Mouse (Mus musculus): ENCODE results near the gene Abcb1b.
A peak's percentile ranks its signal among the peaks of the same experiment; 100 is the strongest.
"Not testable (repeated sequence)": the region's sequence is repeated elsewhere in the genome, so short reads cannot be mapped to it uniquely, and the experiment has no call there.

Gene Abcb1b

DNA sequence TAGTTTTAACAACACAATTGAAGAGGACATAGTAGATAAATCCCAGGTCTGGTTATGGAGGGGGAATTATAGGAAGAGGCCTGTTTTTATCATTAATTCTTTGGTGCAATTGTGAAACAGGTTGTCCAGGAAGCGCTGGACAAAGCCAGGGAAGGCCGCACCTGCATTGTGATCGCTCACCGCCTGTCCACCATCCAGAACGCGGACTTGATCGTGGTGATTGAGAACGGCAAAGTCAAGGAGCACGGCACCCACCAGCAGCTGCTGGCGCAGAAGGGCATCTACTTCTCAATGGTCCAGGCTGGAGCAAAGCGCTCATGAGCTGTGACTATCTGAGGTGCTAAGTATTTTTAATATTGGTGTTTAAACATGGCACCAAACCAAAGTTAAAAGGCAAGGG is 67.7 kb downstream of the Abcb1b start:
- not testable (repeated sequence) for DNase-seq

DNA sequence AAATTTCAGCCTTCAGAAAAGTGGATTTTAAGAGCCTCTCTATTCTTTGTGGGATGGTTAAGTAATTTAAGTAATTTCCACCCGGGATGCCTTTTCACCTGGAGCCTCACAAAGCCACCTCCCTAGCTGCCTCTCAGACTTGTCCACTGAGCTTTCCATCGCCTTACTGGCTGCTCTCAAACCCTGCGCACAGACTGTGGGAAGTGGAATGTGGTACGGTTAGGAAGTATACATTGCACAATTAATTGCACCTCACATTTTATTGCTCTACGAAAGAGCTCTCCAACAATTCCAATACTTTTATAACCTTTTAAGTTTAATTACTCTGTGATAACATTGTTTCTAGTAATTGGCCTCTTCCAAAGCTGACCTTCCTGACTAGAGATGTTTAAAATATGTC is 68.4 kb downstream of the Abcb1b start:
- no peak for DNase-seq

DNA sequence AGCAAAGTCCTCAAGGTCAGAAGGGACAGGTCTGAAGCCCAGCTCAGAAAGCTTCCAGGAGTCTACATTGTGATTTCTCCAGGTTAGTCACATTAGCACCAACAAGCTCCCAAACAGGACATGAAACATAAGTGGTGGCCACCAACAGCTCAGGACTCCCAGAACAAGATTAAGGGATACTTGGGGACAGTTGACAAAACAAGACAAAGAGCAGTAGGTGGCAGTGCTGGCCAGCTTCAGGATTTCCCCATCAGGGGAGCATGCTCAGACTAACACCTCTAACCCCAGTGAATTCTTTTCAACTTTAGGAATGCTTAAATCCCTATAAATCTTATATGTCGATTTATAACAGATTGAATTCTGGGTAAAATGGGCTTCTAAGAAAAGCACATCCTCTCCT is 70.1 kb downstream of the Abcb1b start:
- DNase-seq: peak; percentile 37 to 39

- DNase-seq: no peak
Measured at GRCm38 (mm10) chr5:8872979-8873915, 75.3 kb downstream of the Abcb1b start.

DNA sequence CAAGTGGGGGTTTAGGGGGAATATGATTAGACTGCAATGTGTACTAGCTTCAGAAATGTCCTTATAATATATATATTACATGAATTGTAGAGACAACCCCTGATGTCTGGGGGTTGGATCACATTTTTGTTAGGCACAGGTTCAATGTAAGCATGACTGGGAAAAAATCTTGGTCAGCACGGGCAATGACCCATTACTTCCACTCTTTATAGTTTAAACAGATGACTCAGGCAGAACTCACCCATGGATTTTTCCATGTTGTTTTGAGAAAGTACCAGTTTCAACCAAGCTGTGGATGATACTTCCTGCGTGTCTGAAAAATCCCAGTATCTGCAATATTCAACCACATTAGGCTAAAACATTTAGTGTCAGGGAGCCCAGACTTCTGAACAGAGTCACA is 79.1 kb downstream of the Abcb1b start:
- DNase-seq: no peak

- no peak for DNase-seq
Measured at GRCm38 (mm10) chr5:8877800-8878199, 79.9 kb downstream of the Abcb1b start.

- no peak for DNase-seq
Measured at GRCm38 (mm10) chr5:8885837-8886236, 87.9 kb downstream of the Abcb1b start.

- peak; percentile 61 to 73 for DNase-seq
Measured at GRCm38 (mm10) chr5:8893300-8894103, 95.6 kb downstream of the Abcb1b start, which contains the start of gene Abcb4. Gene Abcb4 (plus strand): TSS chr5:8893717.

DNA sequence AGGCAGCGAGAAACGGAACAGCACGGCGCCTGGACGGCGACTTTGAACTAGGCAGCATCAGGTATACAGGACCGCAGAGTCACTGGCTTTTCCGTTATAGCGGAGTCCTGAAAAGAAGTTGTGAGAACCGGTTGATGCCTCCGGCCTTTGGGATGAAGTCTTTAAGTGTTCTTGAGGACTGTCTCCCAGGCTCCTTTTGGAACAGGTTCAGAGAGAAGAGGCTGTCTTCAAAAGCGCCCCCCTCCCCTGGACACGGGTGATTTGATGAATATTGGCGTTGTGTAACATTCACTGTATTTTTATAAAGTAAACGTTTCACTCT is 96.1 kb downstream of the Abcb1b start:
- DNase-seq: no peak

GRCm38 (mm10) chr5:8894641-8895490 is 96.9 kb downstream of the Abcb1b start:
- no peak for DNase-seq

DNA sequence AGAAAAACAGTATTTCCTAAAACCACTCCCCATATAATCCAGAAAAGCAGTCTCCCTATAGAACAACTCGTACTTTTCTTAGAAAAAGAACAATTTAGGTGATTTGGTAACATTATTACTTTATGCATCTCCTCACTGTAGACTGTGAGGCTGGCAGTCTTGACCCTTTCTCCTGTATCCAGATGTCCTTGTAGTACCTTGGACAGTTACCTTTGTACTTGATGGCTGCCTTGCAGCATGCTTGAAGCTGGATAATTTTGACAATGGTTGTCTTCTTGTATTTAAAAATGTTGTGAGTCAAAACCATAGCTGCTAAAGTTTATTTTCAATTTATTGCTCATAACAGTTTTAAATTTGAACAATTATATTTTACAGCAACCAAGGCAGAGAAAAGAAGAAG is 98.3 kb downstream of the Abcb1b start:
- no peak for DNase-seq

DNA sequence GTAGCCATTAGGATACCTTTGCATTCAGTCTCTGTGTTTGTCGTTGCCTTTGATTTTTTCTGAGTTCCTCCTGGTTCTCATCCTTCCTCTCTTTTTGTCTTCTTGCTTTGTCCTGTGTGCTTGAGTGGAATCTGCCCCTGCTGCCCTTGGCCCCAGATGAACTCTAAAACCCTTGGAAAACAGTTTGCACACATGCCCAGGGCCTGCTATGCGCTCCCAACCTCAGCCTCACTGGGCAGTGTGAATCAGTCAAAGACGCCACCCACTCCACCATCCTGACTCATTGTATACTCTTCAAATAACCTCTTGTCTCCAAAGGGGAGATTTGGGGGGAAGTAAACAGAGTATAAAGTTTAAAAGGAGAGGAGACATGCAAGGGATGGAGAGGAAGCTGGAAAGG is 100.3 kb downstream of the Abcb1b start:
- no peak for DNase-seq

- no peak for DNase-seq
Measured at GRCm38 (mm10) chr5:8901001-8901400, 103.1 kb downstream of the Abcb1b start.

DNA sequence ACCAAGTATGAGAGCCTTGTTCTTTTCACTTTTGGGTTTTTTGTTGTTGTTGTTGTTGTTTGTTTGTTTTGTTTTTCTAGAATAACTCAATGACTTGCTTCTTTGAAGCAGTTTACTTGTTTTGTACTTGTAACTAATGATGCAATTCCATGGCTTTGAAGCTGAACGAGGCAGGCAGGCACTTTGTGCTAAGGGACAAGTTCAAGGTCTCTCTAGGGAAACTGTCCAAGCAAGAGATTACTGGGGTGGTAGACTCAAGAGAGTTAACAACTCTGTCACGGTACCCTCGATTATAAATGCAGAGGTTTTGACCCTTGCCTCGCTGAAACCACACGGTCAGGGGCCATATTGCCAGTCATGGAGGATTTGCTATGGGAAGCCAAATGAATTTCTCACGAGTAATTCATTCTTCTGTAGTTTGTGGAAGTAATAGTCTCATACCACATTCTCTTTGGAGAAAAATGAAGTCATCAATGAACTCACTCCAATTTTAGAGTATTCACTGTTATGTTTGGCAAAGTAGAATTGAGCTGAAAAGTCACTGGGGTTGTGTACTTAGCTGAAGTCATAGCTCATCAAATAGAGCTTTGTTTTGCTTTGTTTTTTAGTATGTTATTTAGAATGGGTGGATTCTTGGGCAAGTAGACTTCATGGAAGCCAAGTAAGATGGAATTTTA is 104.3 kb downstream of the Abcb1b start:
- no peak for DNase-seq

DNA sequence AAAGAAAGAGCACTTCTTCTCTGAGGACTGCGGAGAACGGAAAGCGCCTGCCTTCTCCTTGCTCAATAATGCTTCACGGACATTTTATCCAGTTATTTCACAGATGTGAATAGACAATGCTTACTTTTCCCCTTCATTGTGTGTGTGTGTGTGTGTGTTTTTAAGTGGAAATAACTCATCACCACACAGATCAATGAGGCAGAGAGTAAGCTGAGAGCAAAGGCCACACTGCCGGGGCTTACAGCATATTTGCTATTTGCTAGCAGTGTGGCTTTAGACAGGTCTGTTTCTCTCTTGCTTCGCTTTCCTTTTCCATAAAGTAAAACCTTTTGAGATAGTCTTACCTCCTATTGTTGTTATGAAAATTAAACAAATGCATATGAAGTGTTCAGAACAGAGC is 106.6 kb downstream of the Abcb1b start:
- no peak for DNase-seq

DNA sequence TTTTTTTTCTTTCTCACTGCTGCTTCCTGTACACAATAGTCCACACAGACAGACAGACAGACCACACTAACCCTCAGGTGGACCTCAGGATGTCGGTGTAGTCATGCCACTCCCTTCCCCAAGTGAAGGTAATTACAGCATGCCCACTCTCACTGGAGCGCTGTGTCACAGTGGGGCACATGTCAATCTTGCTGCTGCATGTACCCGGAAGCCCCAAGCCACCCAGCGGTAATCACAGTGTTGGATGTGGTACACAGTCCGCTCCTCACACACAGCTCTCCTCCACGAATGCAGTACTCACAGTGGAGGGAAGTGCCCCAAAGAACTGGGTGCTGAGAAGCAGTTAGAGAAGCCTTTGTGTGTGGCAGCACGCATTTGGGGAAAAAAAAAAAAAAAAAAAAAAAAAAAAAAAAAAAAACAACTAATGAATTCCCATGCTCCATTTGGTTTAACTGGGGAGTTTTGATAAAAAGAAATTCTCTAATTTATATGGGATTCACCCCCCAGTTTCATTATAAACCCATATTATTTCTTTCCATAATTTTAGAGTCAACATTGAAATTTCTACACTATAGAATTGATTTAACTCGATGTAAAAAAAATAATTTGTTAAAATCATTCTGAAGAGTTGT is 113.7 kb downstream of the Abcb1b start:
- no peak for DNase-seq
